Mouse (Mus musculus) lung, postnatal 0 days (tissue): Measurements from ENCODE around the gene Lin28a. TPM values are rescaled to one million over a fixed set of nuclear protein-coding genes. Genes with fewer than 3 reads are reported as not detected.
"Not testable (repeated sequence)": the region's sequence is repeated elsewhere in the genome, so short reads cannot be mapped to it uniquely, and the experiment has no call there.

Experiments
- ATAC-seq: fragments of 200-750 bp; cut with Nextera tagmentation; 2 replicates; pipeline ENCODE4 v1.8.0; 2017; ENCODE audit warnings: moderate library complexity
- DNase-seq: peaks from one replicate; pipeline ENCODE4 v3.0.0-alpha.2; 2016; ENCODE audit warnings: low spot score
- H3K27ac ChIP-seq: fragments of 300-500 bp; sonication (generic); 2 replicates; pipeline ENCODE4 v1.5.1; 2014; ENCODE audit warnings: antibody characterized with exemption, mild to moderate bottlenecking, low read length, mixed read lengths
- H3K27me3 ChIP-seq: fragments of 300-500 bp; sonication (generic); replicated peaks from 2 replicates; pipeline ENCODE4 v1.6.1; 2014; ENCODE audit warnings: low read length, mixed read lengths; ENCODE audit not compliant: insufficient read depth
- H3K36me3 ChIP-seq: fragments of 300-500 bp; sonication (generic); 2 replicates; pipeline ENCODE4 v1.6.1; 2014; ENCODE audit warnings: low read length, mixed read lengths; ENCODE audit not compliant: insufficient read depth
- H3K4me1 ChIP-seq: fragments of 300-500 bp; sonication (generic); 2 replicates; pipeline ENCODE4 v1.6.1; 2014; ENCODE audit warnings: antibody characterized with exemption, low read depth, low read length, mixed read lengths; ENCODE audit not compliant: insufficient read depth
- H3K4me2 ChIP-seq: fragments of 300-500 bp; sonication (generic); replicated peaks from 2 replicates; pipeline ENCODE4 v1.6.1; 2014; ENCODE audit warnings: low read depth, mild to moderate bottlenecking, low read length, moderate library complexity, mixed read lengths
- H3K4me3 ChIP-seq: fragments of 300-500 bp; sonication (generic); 2 replicates; pipeline ENCODE4 v1.5.1; 2014; ENCODE audit warnings: low read depth, low read length
- H3K9ac ChIP-seq: fragments of 300-500 bp; sonication (generic); replicated peaks from 2 replicates; pipeline ENCODE4 v1.6.1; 2014; ENCODE audit warnings: low read depth, mild to moderate bottlenecking
- H3K9me3 ChIP-seq: fragments of 300-500 bp; sonication (generic); 2 replicates; pipeline ENCODE4 v1.6.1; 2016; ENCODE audit warnings: low read length, mixed read lengths
- CTCF ChIP-seq: IDR thresholded peaks from 2 replicates; pipeline ENCODE4 v1.5.1; 2016; ENCODE audit warnings: antibody characterized with exemption, mild to moderate bottlenecking
- EP300 ChIP-seq: IDR thresholded peaks from 2 replicates; pipeline ENCODE4 v1.6.1; 2016; ENCODE audit warnings: antibody characterized with exemption, mild to moderate bottlenecking, control low read depth
- WGBS: fragments of 180-500 bp; shearing (Covaris S2); extraction: QIAGEN DNeasy Blood & Tissue Kit; methylation state at CpG from one replicate; pipeline ENCODE4 v1.1.7; 2014; 5-methylcytosine and 5-hydroxymethylcytosine counted together
- polyA plus RNA-seq: library from polyadenylated mRNA; unstranded; fragments of >200 nt; fragmentation: Nextera tagmentation; extraction: Ambion mirVana; gene quantifications from 2 replicates; pipeline ENCODE4 v1.2.1, GENCODE M21; 2015

Gene Lin28a
- polyA plus RNA-seq, 1 experiment from 2014 or later: not detected

- DNase-seq: no peak
- Histone ChIP-seq H3K9ac (no peak overlapping the region), H3K4me3 (no peak overlapping the region), H3K36me3 (peaks cover 28% of the 10 kb centered on the region), H3K27me3 (no peaks in the 10 kb centered on the region), H3K4me1 (no peaks in the 10 kb centered on the region), H3K9me3 (no peaks in the 10 kb centered on the region), H3K4me2 (no peak overlapping the region), H3K27ac (no peak overlapping the region)
- 60% methylated on average over 4 of the region's 4 CpGs for WGBS
- ATAC-seq: no peak
- TF ChIP-seq CTCF: peak; percentile 29; the same call in 1 of the 2 replicates
- no peak for TF ChIP-seq EP300
Measured at GRCm38 (mm10) chr4:133990035-133990434, 28.6 kb downstream of the Lin28a start.

DNA sequence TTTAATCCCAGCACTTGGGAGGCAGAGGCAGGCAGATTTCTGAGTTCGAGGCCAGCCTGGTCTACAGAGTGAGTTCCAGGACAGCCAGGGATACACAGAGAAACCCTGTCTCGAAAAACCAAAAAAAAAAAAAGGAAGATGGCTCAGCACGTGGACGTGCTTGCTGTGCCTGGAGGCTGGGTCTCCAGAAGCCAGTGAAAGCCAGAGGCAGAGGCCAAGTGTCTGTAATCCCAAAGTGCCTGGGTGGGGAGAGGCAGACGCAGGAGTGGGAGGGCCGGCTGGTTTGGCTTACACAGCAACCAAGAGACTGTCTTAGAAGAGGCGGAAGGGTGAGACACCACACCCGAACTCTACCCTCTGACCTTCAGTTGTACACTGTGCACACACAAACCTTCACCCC lies 30.4 kb downstream of the Lin28a start:
- H3K4me1 ChIP-seq, H3K27me3 ChIP-seq, H3K4me2 ChIP-seq, H3K4me3 ChIP-seq, H3K27ac ChIP-seq, DNase-seq, H3K9ac ChIP-seq, ATAC-seq, H3K9me3 ChIP-seq: not testable (repeated sequence)
- WGBS: 89% methylated on average over 8 of the region's 8 CpGs
- peaks cover 13% of the 10 kb centered on the region for H3K36me3 ChIP-seq

GRCm38 (mm10) chr4:133982936-133983335 lies 35.7 kb downstream of the Lin28a start:
- ATAC-seq: no peak
- Histone ChIP-seq H3K27ac (no peak overlapping the region), H3K4me1 (no peaks in the 10 kb centered on the region), H3K36me3 (peaks cover 16% of the 10 kb centered on the region), H3K9me3 (no peaks in the 10 kb centered on the region), H3K4me3 (no peak overlapping the region), H3K9ac (no peak overlapping the region), H3K4me2 (no peak overlapping the region), H3K27me3 (no peaks in the 10 kb centered on the region)
- no peak for DNase-seq
- no peak for TF ChIP-seq EP300
- TF ChIP-seq CTCF: no peak
- WGBS: 87% methylated on average over 13 of the region's 13 CpGs

DNA sequence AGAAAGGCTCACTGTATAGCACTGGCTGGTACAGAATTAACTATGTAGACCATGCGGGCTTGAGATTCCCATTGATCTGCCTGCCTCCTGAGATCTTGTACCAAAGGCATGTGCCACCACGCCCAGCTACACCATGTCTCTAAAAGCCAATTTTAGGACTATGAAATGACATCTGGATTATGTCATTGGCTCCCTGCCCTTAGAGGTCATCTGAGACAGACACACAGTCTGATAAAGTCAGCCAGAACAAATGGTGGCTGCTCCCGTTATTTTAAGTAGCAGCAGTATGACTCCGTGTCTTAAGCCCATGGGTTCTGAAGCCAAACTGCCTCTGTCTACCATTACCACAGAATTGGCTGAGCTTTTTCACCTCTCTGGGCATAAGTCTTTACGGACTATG lies 38.1 kb downstream of the Lin28a start:
- Histone ChIP-seq H3K4me2 (no peak overlapping the region), H3K4me1 (no peaks in the 10 kb centered on the region), H3K4me3 (no peak overlapping the region), H3K9me3 (no peaks in the 10 kb centered on the region), H3K36me3 (peaks cover 16% of the 10 kb centered on the region), H3K27ac (no peak overlapping the region), H3K9ac (no peak overlapping the region), H3K27me3 (no peaks in the 10 kb centered on the region)
- TF ChIP-seq EP300 (no peak), CTCF (no peak)
- WGBS: 84% methylated on average over 5 of the region's 5 CpGs
- DNase-seq: no peak
- no peak for ATAC-seq

DNA sequence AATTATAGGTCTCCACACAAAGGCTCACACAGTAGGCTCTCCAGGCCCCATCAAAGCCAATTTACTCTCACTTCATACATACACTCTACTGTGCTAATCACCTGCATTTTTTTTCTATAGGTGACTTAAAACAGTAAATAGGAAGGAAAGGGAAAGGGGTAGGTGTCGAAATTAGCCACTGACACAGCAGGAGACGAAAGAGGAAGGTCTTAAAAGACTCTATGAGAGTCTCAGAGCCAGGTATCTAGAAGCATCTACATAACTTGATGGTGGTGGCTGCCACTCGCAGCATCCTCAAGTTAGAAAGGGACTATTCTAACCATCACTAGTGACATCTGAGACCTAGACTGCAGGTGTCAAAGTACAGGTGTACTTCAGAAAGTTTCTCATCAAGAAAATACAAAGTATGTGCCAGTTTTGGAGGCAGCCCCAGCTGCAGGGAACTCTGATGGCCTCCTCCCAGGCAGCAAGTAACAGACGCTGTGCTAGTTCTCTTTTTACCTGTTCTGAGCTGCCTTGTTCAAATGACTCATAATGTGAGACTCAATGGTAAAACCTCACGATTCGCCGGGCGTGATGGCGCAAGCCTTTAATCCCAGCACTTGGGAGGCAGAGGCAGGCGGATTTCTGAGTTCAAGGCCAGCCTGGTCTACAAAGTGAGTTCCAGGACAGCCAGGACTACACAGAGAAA lies 40.5 kb downstream of the Lin28a start:
- Histone ChIP-seq H3K4me1 (no peaks in the 10 kb centered on the region), H3K4me2 (no peak overlapping the region), H3K27ac (no peak overlapping the region), H3K4me3 (no peak overlapping the region), H3K9ac (no peak overlapping the region), H3K9me3 (no peaks in the 10 kb centered on the region), H3K36me3 (peaks cover 15% of the 10 kb centered on the region), H3K27me3 (no peaks in the 10 kb centered on the region)
- ATAC-seq: no peak
- 93% methylated on average over 10 of the region's 10 CpGs for WGBS
- no peak for TF ChIP-seq EP300
- TF ChIP-seq CTCF: no peak
- DNase-seq: no peak

DNA sequence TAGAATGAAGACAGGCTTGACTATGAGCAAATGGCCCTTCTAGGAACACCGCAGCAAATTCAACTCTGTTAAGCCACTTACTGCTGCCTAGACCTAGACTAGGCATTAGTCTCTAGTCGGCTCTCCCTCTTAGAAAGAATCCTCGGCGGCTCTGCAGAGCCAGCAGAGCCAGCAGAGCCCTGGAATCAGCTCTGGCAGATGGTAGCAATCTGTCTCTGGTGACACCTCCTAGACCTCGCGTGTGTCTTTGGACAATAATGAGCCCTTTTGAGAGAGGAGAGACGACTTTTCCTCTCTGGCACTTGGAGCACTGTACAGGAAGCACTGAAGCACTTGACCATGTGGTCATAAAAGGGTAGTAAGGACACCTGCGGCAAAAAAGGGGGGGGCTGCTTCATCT lies 46.9 kb downstream of the Lin28a start:
- Histone ChIP-seq H3K27me3 (no peaks in the 10 kb centered on the region), H3K4me1 (peaks cover 7% of the 10 kb centered on the region; the same call in 1 of the 2 replicates), H3K4me3 (no peak overlapping the region), H3K4me2 (no peak overlapping the region), H3K27ac (no peak overlapping the region), H3K36me3 (no peaks in the 10 kb centered on the region), H3K9me3 (no peaks in the 10 kb centered on the region), H3K9ac (no peak overlapping the region)
- 79% methylated on average over 8 of the region's 8 CpGs for WGBS
- no peak for DNase-seq
- ATAC-seq: no peak
- TF ChIP-seq CTCF (no peak), EP300 (no peak)

- H3K9me3 ChIP-seq: no peaks in the 10 kb centered on the region
- no peaks in the 10 kb centered on the region for H3K27me3 ChIP-seq
- no peak for DNase-seq
- H3K4me3 ChIP-seq: no peak overlapping the region
- TF ChIP-seq EP300 (no peak), CTCF (no peak)
- no peak overlapping the region for H3K27ac ChIP-seq
- H3K36me3 ChIP-seq: no peaks in the 10 kb centered on the region
- H3K4me1 ChIP-seq: peaks cover 13% of the 10 kb centered on the region; the same call in 1 of the 2 replicates
- H3K9ac ChIP-seq: no peak overlapping the region
- H3K4me2 ChIP-seq: no peak overlapping the region
- WGBS: 77% methylated on average over 13 of the region's 13 CpGs
- no peak for ATAC-seq
Measured at GRCm38 (mm10) chr4:133970876-133971275, 47.8 kb downstream of the Lin28a start.
